Mouse (Mus musculus): ENCODE results near the gene Txndc9.
A peak's percentile ranks its signal among the peaks of the same experiment; 100 is the strongest.

Txndc9 gene

GRCm38 (mm10) chr1:37971520-37971919 is 26.2 kb downstream of the Txndc9 start:
- DNase-seq (ENCODE audit: low read depth, low spot score) = no peak

- DNase-seq (ENCODE audit: low read depth, low spot score) = no peak
Observed at GRCm38 (mm10) chr1:37968746-37969145, 28.9 kb downstream of the Txndc9 start.

- peak; percentile 81 for DNase-seq (ENCODE audit: low read depth, low spot score)
Observed at GRCm38 (mm10) chr1:37965571-37965970, 32.1 kb downstream of the Txndc9 start.

- no peak for DNase-seq (ENCODE audit: low read depth, low spot score)
Observed at GRCm38 (mm10) chr1:37959486-37959885, 38.2 kb downstream of the Txndc9 start.

GRCm38 (mm10) chr1:37958516-37958915 is 39.2 kb downstream of the Txndc9 start:
- no peak for DNase-seq (ENCODE audit: low read depth, low spot score)

GRCm38 (mm10) chr1:37957659-37958058 is 40.0 kb downstream of the Txndc9 start, which contains the start of gene Lyg1:
TSS of gene Lyg1 (minus strand) at chr1:37957759.
- DNase-seq (ENCODE audit: low read depth, low spot score) = no peak

- DNase-seq (ENCODE audit: low read depth, low spot score) = peak; percentile 58
Observed at GRCm38 (mm10) chr1:37956690-37957431, 40.8 kb downstream of the Txndc9 start.

- no peak for DNase-seq (ENCODE audit: low read depth, low spot score)
Observed at GRCm38 (mm10) chr1:37955251-37955650, 42.4 kb downstream of the Txndc9 start.

- DNase-seq (ENCODE audit: low read depth, low spot score) = no peak
Observed at GRCm38 (mm10) chr1:37954786-37955185, 42.9 kb downstream of the Txndc9 start.

- no peak for DNase-seq (ENCODE audit: low read depth, low spot score)
Observed at GRCm38 (mm10) chr1:37948906-37949305, 48.8 kb downstream of the Txndc9 start.
